Mouse (Mus musculus) testis, postnatal 14 days (tissue): ENCODE results near the gene Herc1.
A peak's percentile ranks its signal among the peaks of the same experiment; 100 is the strongest.

Source experiments
- DNase-seq: peaks from one replicate; pipeline ENCODE4 v3.0.0; 2021; ENCODE audit warnings: low spot score

The Herc1 gene

DNA sequence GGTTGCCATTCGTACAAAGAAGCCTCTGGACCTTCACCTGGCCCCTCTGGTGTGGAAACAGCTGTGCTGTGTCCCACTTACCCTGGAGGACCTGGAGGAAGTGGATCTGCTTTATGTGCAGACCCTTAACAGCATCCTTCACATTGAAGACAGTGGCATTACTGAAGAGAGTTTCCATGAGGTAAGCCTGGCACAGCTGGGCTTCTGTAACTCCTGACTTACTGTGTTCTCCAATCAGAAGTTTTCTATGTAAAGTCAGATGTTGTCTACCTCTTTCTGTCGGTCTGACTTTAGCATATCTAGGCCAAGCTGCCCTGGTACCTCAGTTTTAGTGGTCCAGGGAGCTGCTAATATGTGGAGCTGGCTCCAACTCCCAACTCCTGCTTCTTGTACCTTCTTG lies 151.0 kb downstream of the Herc1 start:
- DNase-seq: no peak

DNA sequence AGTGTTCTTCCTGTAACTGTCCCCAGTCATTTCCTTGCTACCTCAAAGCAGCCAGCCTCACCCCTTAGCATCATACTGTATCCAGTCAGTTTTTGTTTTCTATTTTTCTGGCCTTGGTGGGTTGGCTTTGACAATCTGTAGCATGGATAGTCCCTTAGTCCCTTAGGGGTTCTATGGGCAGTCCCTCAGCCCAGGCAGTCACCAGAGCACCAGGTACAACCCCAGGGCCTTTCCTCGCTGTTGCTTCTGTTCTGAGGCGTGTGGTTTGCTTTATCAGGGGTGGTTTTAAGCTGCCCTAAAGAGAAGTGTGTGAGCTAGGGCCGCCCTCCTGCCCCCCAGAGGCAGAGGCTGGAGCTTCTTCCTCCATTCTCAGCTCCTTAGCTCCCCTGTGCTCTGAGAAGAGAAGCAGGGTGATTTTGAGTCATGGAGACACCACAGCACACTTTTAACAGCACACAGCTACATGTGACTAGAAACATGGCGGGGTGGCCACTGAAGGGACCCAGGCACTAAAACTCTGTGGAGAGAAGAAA lies 153.7 kb downstream of the Herc1 start:
- no peak for DNase-seq

DNA sequence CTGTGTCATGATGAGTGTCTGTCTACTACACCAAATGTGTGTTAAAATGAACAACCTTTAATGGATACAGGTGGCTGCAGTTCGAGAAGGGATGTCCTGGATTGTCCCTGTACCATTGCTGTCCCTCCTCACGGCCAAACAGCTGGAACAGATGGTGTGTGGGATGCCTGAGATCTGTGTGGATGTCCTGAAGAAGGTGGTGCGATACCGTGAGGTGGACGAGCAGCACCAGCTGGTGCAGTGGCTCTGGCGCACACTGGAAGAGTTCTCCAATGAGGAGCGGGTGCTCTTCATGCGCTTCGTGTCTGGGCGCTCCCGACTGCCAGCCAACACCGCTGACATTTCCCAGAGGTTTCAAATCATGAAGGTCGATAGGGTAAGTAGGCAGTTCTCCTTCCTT lies 154.3 kb downstream of the Herc1 start:
- no peak for DNase-seq

DNA sequence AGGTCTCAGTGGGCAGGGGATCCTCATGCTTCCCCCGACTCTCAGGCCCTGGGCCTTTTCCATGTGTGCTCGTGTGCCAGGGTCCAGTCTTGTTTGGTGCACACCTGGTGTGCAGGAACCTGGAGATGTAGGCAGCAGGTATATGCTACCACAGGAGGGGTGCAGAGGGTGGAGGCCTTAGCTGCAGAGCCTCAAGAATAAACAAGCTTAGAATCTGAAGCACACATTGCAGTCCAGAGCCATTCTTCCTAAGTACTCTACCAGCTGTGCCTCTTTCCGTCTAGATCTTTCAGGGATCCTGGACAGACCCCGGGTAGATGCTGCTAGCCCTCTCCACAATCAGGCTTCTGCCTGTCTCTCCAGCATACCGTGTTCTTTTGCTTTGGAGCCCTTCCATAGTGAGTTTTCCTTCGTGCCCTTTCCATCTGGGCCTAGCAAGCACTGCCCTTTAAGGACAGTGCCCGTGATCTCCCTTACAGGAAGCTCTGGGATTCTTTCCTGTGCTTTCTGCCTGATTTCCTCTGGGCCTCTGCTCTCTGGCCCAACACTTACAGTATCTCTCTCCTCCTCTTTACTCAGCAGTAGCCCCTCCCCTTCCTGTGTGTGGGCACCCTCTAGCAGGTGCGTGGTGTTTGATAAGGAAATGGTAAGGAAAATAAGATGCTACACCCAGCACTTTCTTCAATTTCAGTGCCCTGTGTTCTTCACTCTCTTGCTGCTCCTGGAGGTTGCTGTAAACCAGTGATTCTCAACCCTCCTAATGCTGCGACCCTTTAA lies 155.1 kb downstream of the Herc1 start:
- no peak for DNase-seq

DNA sequence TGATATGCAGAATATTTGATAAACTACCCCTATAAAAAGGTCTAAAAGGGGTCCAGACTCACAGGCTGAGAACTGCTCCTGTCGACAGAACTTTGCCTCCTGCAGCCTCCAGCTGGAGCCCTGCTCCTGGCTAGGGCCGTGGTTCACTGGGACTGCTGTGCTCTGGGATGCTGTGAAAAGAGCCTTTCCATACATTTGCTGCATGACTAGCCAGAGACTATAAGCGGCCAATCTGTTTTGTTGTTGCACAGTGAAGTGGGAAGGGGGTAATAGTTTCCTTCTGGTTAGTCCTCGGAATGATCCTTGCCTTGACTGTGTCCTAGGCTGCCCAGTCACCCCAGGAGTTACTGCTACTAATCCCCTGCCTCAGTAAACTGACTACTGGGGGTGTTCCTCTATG lies 155.8 kb downstream of the Herc1 start:
- no peak for DNase-seq

DNA sequence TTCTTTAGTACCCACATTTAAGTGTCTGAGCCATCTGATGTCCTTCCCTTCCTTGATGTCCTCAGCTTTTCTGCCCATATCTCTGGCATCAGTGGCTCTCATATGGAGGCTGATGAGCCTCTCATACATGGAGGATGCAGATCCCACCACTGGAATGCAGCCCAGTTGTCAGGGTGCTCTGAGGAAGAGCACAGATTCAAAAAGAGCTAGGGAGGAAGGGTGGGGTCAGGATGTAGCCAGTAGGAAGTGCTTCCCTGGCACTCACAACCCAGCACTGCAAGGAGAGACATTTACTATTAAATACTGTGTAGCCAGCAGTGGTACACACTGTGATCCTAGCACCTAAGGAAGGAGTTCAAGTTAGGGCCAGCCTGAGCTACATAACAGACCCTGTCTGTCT lies 156.2 kb downstream of the Herc1 start:
- no peak for DNase-seq

DNA sequence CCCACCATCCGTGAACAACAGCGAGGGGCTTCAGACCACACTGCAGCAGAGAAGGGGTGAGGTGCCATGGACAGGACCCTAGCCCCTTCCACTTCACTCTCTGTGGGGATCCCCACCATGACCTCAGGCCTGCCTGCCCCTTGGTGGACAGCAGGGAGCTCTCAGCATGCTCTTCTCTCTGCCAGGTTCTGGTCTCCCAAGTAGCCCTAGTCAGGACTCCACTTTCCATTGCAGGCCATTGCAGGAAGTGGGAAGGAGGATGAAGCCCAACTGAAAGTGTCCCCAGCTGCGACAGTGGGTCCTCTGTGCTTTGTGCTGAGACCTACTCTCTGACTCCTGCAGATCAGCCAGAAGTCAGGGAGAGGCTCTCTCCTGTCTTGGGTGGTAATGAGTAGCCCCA lies 157.4 kb downstream of the Herc1 start:
- no peak for DNase-seq

DNA sequence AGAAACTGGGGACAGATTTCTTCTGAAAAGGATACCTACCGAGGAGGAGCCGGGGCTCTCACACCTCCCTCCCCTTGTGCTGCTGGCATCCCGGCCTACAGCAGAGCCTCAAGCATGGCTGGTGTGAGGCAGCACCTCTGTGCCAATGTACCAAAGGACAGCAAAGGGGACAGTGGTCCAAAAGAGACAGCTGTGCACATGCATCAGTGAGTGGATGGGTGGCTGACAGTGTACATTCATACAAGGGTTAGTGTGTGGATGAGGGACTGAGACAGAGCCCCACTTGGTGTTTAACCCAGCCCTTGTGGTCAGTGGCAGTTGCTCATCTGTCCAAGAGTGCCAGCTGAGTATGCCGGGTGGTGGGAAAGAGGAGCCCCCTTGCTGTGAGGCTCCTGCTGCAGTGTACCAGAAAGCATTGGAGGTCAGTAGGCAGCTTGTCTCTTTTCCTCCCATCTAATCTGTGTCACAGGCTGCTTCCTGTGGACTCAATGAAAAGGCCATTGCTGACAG lies 158.7 kb downstream of the Herc1 start:
- no peak for DNase-seq

DNA sequence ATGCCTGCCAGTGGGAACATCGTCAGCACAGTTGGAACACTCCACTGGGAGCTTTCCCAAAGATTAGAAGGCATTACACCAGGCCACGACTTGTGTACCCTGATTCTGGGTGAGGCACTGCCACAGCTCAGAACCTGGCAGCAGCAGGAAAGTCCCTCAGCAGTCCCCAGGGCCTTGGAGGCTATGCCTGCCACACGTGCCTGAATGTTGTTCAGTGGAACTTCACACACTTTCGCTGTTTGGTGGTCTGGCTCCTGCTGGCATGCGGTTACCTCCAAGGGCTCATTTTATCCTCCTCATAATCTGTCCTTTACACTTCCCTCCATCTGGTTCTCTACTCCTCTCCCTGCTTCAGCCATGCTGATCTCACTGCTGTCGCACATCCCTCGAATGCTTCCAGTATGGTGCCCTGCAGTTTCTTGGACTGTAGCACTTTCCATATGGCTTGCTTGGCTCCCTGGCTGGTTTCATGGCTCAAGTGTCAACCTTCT lies 160.1 kb downstream of the Herc1 start:
- no peak for DNase-seq

DNA sequence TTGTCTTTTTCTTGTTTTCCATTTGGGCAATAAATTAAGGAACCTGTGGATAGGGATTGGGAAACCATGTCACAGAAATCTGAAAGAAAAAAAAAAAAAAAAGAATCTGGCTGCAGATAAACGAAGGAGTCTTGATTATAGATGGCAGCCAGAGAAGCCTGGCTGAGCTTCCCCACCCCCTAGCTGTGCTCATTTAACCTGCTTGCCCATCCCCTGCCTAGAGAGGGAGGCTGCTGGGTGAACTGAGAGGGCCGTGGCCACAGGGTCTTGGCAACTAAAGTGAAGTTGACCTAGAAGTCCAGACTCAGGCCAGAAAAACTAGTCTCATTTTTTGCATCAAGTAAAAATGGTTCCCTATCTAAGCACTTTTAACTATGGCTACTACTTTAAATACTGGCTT lies 160.7 kb downstream of the Herc1 start:
- DNase-seq: peak; percentile 46

DNA sequence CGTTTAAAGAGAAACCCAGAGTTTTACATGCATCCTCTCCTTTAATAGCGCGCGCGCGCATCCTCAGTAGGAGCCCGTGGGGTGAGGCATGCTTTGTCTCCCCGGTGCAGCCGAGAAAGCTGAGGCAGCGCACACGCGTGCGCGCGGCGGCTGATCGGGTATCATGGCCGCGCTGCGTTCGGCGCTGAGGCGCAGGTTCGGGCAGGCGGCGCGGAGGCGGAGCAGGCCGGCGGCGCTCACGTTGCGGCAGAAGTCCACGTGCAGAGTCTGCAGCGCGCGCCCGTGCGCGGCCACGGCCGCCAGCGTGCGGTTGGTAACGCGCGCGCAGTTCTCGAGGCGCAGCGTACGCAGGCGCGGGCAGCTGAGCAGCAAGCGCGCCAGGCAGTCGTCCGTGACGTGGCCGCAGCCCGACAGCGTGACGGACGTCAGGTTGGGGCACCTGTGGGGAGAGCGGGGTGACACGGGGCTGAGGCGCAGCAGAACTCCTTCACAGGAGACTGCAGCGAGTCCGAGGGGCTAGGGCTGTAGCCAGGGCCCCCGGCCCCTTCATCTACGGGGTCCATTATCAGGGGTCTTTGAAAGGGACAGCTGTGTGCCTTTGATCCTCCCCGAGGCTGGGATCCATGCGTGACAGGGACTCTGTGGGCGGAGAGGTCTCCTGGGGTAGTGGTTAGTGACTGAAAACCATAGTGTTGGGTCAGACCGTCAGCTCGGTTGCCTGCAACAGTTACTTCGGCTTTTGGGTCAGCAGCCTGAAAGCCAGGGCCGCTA lies 161.5 kb downstream of the Herc1 start:
- DNase-seq: peak; percentile 93

DNA sequence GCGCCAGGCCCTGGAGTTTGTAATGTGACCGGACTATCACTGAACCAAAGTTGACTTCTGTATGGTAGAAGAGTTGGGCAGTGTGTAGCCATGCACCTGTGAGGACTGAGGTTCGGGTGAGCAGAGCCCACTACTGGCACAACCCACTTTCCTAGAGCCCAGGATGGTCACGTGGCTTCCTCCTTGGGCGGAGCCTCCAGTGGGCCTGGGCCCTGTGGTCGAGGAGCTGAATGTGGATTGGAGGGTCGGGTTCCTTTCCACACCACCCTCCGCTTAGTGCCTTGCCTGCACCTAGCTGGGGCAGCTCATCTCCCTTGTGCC lies 162.1 kb downstream of the Herc1 start:
- peak; percentile 89 for DNase-seq

DNA sequence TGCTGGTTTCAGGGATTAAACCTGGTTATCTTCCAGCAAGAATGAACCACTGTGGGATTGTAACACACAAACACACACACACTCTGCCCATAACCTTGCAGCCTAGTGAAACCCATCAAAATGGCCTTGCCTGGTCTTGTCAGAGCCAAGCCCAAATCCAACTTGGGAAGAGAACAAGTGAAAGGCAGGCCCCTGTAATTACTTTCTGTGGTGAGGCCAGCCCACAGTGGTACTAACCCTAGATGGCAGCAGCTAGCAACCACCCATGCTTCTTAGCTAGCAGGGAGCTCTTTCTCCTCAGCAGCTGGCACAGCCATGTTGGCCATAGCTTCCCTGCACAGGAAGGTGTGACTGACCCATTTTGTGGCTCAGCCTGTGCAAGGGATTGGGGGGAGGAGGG lies 162.9 kb downstream of the Herc1 start:
- no peak for DNase-seq

DNA sequence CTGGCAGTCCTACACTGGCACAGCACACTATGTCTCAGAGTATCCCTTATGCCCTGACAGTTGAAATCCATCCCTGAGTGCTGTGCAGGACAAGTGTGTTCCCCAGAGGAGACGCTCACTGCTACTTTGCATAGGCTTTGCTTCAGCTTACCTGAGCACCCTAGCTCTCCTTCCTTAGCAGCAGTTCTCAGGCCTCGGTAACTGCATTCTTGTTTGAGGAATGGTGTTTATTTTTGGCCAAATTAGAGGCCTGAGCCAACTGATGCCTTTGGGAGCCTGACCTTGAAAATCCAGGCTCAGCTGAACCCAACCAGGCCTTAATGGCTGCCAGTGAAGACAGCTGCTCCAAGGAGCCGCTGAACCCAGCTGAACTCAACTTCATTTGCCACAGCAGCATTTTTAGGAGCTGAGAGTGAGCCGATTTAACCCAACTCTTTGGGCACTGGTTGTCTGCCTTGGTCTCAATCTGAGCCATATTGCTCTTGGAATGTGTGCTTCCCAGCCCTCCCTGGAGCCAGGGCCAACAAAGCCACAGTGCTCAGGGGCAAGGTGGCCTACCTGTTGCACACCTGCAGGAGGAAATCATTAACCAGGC lies 163.5 kb downstream of the Herc1 start:
- no peak for DNase-seq

DNA sequence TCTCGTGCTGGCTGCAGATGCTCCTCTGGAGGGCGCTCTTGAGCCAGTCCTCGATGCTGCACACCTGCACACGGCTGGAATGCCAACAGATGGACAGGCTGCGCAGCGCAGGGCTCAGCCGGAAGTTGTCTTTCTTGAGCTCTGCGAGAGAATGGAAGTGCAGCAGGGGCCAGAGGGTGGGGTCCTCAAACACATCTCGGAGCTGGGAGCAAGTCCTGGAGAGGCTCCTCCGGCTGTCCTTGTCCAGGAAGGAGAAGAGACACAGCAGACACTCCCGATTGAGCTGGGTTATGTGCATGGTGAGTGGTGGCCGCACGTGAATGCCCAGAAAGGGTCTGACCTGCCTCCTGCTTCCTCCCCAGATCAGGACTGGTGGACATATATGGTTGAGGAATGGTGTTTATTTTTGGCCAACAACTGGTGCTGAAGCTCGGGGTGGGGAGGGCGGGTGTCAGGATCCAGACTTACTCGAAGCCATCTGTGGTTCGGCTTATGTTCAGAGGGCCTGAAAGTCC lies 164.1 kb downstream of the Herc1 start, which contains the start of gene Fbxl22:
Gene Fbxl22 (minus strand): TSS at position 338 of the 515 bp plus-strand sequence.
- DNase-seq: peak; percentile 71

DNA sequence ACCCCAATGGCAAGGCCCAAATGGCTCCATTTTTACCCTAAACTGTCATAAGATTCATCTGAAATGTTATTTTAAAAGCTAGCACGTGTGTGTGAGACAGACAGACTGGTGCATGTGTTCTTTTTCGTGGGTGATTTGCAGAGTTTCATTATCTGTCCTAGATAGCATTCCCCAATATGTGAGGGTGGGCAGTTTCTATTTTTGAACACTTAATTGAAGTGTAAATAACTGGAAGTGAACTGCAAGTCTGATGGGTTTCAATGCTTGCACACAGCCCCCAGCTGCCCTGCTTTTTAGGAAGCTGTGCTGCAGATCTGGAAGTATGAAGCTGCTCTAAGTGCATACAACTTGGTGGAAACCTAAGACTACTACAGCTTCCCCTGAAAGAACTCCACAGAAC lies 164.9 kb downstream of the Herc1 start:
- DNase-seq: no peak

DNA sequence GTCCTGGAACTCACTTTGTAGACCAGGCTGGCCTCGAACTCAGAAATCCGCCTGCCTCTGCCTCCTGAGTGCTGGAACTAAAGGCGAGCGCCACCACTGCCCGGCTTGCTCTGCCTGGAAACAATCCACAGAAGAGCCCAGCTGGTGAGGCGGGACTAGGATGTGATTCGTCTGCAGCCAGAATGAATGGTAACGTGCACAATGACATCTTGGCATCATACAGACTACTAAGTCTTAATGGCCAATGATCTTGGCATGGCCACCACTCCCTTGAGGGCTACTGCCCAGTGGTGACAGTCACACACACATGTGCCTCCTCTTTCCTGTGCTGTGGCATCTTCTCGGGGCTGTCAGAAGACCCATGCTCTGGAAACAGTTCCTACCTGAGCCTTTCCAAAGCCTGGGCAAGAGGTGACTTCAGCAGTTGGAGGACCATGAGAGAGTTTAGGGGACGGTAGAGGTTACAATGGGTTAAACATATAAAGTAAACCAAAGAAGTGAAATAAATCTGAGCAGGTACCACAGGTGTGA lies 165.5 kb downstream of the Herc1 start:
- no peak for DNase-seq

DNA sequence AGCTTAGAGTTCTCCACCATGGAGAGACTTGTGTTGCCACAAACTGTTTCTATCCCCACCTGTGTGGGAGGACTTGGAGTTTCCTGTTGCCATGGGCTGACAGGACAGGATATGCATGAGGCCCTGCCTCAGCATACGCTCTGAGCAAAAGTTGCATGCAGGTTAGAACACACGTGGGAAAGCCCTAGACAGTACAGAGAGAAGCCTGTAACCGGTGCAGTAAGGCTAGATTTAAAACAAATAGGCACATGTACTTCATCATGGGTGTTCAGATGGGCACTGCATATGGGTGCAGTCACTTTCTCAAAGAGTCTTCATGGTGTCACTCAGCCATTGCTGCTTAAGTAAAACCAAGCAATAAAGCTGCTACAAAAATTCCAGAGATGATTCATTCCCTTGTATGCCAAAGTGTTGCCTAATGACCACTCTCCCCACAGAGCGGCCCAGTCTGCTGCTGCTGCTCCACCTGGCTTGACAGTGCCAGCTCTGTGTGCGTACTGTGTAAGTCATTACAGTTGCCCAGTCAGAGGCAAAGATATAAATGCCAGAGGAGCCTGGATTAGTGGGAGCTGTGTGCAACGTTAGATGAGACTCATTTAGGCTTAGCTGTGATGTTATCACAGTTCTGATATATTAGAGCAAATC lies 166.2 kb downstream of the Herc1 start:
- DNase-seq: no peak

DNA sequence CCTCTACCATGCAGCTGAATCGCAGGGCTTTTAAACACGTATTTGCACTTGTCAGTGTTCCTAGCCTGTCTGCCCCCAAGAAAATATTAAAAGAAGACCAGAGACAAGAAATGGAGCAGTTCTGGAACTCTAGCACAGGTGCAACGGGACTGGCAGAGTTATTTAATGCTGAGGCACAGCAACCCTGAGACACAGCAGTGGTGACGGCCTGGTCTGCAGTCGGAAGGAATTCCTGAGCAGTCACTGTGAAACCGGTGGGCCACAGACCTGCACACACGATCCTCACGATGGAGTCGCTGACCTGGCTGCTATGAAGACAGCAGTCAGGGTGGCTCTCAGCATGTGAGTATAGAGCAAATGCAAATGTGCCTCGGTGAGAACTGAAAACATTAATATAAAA lies 167.5 kb downstream of the Herc1 start:
- DNase-seq: no peak

DNA sequence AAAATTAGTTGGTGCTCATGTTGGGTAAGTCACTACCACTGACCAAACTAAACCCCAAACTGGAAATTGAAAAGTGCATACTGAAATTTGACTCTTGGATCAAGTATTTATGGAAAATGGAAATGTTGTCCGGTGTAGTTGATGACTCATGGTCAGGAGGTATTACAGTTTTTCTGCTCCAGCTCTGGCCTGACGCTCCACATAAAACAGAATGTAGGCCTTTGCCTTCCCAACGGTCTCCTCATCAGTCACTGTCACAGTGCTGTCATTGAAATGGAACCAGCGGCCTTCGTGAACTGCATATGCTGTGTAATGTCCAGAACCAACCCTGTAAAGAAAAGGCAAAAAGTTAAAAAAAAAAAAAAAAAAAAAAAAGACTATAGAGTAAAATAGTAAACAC lies 168.0 kb downstream of the Herc1 start:
- DNase-seq: no peak

DNA sequence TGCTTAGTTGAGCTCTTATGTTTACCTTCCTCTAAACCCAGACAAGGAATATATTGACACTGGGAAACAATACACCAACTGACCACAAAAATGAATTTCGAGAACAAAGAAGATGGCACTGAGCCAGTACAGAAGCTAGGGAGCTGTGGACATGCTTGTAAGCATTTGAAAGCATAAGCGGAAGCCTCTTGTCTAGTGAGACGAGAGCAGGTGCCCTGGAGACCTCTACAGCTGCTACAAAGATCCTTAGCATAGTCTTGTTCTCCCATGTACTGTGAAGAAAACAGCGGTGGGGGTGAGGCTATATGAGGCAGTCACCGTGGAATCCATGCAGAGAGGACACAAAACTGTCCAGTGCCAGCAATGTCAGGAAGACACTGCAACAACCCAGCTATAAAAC lies 168.7 kb downstream of the Herc1 start:
- DNase-seq: no peak

DNA sequence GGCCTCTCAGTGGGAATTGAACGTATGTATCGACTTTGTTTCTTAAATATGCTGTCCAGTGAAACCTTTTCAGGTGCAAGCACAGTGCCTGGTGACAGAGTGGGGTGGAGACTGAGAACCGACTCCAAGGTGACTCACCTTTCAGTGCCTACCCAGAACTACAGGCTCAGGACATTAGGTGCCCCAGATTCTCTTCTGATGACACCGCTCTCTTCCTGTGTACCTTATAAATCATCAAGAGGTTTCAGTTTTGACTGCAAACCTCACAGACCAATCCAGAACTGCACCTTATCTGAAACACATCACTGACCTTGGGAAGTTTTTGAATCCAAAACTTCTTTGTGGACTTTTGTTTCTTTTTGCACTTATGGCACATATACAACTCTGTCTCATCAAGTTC lies 170.0 kb downstream of the Herc1 start:
- no peak for DNase-seq
